Mouse (Mus musculus) liver, embryonic 16.5 days (tissue): ENCODE data around the gene H2-Eb1. TPM values are rescaled to one million over a fixed set of nuclear protein-coding genes. Genes with fewer than 3 reads are reported as not detected.

Source experiments
- ATAC-seq: fragments of 200-750 bp; cut with Nextera tagmentation; 2 replicates; pipeline ENCODE4 v1.8.0; 2017; ENCODE audit warnings: low read depth, mild to moderate bottlenecking, moderate number of reproducible peaks, moderate library complexity
- H3K27ac ChIP-seq: fragments of 300-500 bp; sonication (generic); 2 replicates; pipeline ENCODE4 v1.5.1; 2014; ENCODE audit warnings: mild to moderate bottlenecking, low read length
- H3K27me3 ChIP-seq: fragments of 300-500 bp; sonication (generic); 2 replicates; pipeline ENCODE4 v1.6.1; 2014; ENCODE audit warnings: low read depth, low read length, mixed read lengths; ENCODE audit not compliant: control insufficient read depth, insufficient read depth
- H3K36me3 ChIP-seq: fragments of 300-500 bp; sonication (generic); 2 replicates; pipeline ENCODE4 v1.6.1; 2014; ENCODE audit warnings: mild to moderate bottlenecking; ENCODE audit not compliant: control insufficient read depth, insufficient read depth
- H3K4me1 ChIP-seq: fragments of 300-500 bp; sonication (generic); 2 replicates; pipeline ENCODE4 v1.6.1; 2014; ENCODE audit warnings: low read depth, low read length, mixed read lengths; ENCODE audit not compliant: control insufficient read depth
- H3K4me2 ChIP-seq: fragments of 300-500 bp; sonication (generic); 2 replicates; pipeline ENCODE4 v1.6.1; 2014; ENCODE audit warnings: low read depth, low read length, mixed read lengths
- H3K4me3 ChIP-seq: fragments of 300-500 bp; sonication (generic); 2 replicates; pipeline ENCODE4 v1.5.1; 2014; ENCODE audit warnings: low read depth, mild to moderate bottlenecking, low read length
- H3K9ac ChIP-seq: fragments of 300-500 bp; sonication (generic); 2 replicates; pipeline ENCODE4 v1.6.1; 2014; ENCODE audit warnings: low read depth, low read length
- H3K9me3 ChIP-seq: fragments of 300-500 bp; sonication (generic); replicated peaks from 2 replicates; pipeline ENCODE4 v1.6.1; 2016; ENCODE audit warnings: low read length; ENCODE audit not compliant: control insufficient read depth
- WGBS: fragments of 180-500 bp; shearing (Covaris S2); extraction: QIAGEN DNeasy Blood & Tissue Kit; methylation state at CpG from one replicate; pipeline ENCODE4 v1.1.7; 2014; ENCODE audit not compliant: insufficient replicate concordance; 5-methylcytosine and 5-hydroxymethylcytosine counted together
- polyA plus RNA-seq: library from polyadenylated mRNA; unstranded; fragments of >200 nt; fragmentation: Nextera tagmentation; extraction: Ambion mirVana; gene quantifications from 2 replicates; pipeline ENCODE4 v1.2.1, GENCODE M21; 2015

H2-Eb1 gene
- polyA plus RNA-seq, 1 experiment from 2014 or later, result 3.2 TPM

DNA sequence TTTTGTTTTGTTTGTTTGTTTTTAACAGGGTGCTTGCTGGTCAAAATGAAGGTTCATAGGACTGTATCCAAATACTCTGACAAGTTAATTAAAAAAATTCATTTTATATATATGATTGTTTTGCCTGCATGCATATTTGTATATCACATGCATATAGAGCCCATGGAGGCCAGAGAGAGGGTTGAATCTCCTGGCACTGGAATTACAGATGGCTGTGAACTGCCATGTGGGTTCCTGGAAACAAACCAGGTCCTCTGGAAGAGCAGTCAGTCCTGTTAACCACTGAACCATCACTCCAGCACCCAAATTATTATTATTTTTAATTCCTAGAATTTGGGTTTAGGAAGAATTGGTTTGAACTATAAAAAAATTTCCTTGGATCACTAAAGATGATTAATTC, 10.4 kb upstream of the H2-Eb1 start:
- H3K9me3 ChIP-seq, result no peaks in the 10 kb centered on the region; the same call in 1 of the 2 replicates
- no peak for ATAC-seq
- no peak overlapping the region for H3K4me2 ChIP-seq

DNA sequence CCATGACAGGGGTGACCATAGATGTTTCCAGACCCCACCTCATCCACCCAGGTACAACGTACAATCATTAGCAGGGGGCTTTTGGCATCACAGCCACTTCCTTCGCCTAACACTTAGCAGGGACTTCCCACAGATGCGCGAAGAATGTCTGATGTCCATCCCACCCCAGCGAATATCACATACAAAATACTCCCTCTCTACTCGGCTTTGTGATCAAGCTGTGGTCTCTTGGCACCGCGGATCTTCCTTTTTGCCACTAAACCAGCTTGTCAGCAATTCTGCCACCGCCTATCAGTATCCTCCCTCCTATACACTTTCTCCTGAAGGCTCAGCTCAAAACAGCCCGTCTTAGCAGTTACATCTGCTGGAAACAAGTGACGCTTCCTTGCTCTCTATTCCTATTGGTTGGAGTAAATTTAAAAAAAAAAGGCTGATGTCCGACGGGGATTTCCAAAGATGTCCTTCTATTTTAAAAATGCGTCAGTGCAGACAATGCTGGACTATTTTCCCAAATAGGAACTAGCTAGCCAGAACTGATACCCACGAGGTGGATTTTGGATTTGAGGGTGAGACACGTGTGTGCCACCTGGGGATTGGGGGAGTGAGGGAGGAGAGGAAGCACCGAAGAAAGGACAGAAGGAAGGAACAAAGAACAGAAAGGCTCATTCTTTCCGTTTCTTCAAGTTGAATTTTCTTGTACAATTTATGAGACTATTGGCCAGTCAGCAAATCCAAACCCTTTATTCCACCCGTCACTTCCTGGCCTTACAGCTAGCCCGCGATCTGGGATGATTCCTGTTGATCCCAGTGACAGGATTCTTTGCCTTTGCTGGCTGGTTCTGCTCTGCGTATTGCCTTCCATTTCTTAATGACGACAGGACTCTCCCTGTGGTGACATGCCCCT, 9.5 kb upstream of the H2-Eb1 start:
- Histone ChIP-seq H3K27ac (no peak overlapping the region), H3K36me3 (no peaks in the 10 kb centered on the region), H3K4me3 (no peak overlapping the region), H3K4me2 (peak overlapping the region; percentile 12; the same call in 1 of the 2 replicates), H3K9me3 (no peaks in the 10 kb centered on the region; the same call in 1 of the 2 replicates), H3K4me1 (no peaks in the 10 kb centered on the region), H3K9ac (no peak overlapping the region), H3K27me3 (no peaks in the 10 kb centered on the region; the same call in 1 of the 2 replicates)
- ATAC-seq, result no peak
- 19% methylated on average over 23 of the region's 23 CpGs for WGBS

More for the DNA sequence above, 10.4 kb upstream of the H2-Eb1 start:
- Histone ChIP-seq H3K27ac (no peak overlapping the region), H3K27me3 (no peaks in the 10 kb centered on the region; the same call in 1 of the 2 replicates), H3K4me3 (no peak overlapping the region), H3K9ac (no peak overlapping the region), H3K4me1 (no peaks in the 10 kb centered on the region), H3K36me3 (no peaks in the 10 kb centered on the region)

DNA sequence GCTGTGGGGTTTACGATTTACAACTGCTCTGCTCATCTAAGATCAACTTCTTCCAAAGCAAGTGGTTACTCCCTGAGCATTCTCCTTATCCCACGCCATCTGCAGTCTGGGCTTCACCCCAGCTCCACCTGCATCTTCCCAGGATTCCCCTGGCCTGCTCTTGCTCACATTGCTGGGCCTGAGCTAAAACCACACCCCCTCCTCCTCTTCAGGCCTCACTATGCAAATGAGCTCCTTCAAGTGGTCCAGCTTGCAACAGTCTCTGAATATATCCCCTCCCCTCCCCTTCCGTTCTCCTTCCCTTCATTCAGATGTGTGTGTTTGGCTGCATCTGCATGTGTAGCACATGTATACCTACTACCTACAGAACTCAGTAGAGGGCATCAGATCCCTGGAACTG, 6.3 kb upstream of the H2-Eb1 start:
- Histone ChIP-seq H3K4me2 (no peak overlapping the region), H3K27me3 (no peaks in the 10 kb centered on the region; the same call in 1 of the 2 replicates), H3K4me1 (no peaks in the 10 kb centered on the region), H3K36me3 (no peaks in the 10 kb centered on the region), H3K9ac (no peak overlapping the region), H3K4me3 (no peak overlapping the region), H3K9me3 (no peaks in the 10 kb centered on the region), H3K27ac (no peak overlapping the region)
- no peak for ATAC-seq
- WGBS, result 61% methylated on average over 3 of the region's 3 CpGs

DNA sequence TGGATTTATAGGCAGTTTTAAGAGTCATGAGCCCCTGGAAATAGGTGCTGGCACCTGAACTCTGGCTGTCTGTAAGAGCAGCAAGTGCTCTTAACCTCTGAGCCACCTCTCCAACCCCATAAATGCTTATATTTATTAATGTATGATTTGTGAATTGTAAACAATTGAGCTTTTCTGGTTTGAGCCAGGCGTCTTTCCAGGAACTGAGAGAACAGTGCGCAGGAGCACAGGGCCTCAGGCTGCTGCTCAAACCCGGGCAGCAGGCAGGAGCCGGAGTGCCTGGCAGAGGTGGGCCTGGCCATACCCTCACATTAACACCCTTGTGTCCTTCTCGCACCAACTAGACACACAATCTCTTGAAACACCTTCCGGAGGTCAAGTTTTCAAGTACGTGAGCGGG, 5.6 kb upstream of the H2-Eb1 start:
- no peaks in the 10 kb centered on the region for H3K4me1 ChIP-seq
- H3K27ac ChIP-seq, result no peak overlapping the region
- H3K4me2 ChIP-seq, result no peak overlapping the region
- ATAC-seq, result no peak
- 72% methylated on average over 8 of the region's 8 CpGs for whole genome bisulfite sequencing
- no peak overlapping the region for H3K9ac ChIP-seq
- no peaks in the 10 kb centered on the region; the same call in 1 of the 2 replicates for H3K27me3 ChIP-seq
- no peaks in the 10 kb centered on the region for H3K36me3 ChIP-seq
- no peak overlapping the region for H3K4me3 ChIP-seq
- H3K9me3 ChIP-seq, result no peaks in the 10 kb centered on the region

DNA sequence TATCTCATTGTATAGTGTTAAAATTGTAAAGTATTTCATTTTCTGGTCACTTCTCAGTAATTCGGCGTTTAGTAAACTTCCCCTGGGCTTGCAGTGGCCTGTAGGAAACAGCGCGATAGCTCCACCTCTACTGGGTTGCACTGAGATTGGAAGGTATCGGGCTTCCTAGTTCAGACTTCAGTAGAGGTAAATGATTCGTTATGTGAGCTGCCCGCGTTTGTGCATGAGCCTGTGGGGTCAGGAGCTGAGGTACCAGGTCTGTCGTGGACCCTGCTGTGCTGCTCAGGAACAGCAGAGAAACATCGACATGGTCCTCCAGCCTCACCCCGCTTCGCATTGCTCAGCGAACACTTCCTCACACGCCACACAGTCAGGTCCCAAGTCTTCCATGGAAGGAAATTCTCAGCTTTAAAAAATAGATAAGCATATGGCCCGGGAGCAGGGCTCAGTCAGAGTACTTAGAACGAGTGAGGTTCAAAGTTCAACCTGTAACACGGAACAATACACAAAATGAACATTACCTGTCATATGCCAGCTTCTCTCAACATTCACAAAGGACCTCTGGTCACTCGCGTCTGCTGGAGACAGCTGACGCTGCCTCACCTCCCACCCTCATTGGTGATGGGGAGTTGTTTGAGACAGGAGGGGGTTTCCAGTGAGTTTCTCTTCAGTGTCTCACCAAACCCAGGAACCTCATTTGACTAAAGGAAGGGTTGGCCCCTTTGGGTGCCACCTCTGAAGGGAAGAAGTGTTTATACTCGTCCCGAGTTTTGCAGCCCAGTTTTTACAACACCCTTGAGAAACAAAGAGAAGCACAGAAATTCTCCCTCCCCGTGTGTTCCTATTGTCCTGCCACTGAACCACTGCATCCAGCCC, 4.7 kb upstream of the H2-Eb1 start:
- H3K27me3 ChIP-seq, result no peaks in the 10 kb centered on the region; the same call in 1 of the 2 replicates
- no peak overlapping the region for H3K4me3 ChIP-seq
- H3K9me3 ChIP-seq, result no peaks in the 10 kb centered on the region
- no peaks in the 10 kb centered on the region for H3K4me1 ChIP-seq
- H3K27ac ChIP-seq, result no peak overlapping the region
- no peak overlapping the region for H3K9ac ChIP-seq
- WGBS, result 57% methylated on average over 23 of the region's 23 CpGs
- ATAC-seq, result no peak
- no peaks in the 10 kb centered on the region for H3K36me3 ChIP-seq
- no peak overlapping the region for H3K4me2 ChIP-seq

DNA sequence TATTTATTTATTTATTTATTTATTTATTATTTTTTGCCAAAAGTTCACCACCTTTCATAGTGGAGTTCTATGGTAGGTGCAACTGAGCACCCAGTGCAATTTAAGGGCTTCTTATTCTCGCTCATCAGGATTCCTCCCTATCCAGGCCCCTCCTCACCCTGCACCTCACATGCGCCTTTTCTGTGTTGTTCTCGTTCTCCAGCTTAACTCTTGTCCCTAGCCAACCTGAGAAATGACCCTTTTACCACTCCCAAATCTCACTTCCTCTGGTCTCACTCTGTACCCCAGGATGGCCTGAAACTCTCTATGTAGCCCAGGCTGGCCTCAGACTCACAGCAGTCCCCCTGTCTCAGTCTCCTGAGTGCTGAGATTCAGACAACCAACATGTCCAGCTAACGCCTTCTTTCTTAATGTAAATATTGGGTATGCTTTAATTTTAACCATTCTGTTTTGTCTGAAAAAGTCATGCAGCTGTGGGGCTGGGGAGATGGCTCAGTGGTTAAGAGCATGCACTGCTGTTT, 3.9 kb upstream of the H2-Eb1 start:
- Histone ChIP-seq H3K27ac (no peak overlapping the region), H3K9me3 (no peaks in the 10 kb centered on the region), H3K27me3 (no peaks in the 10 kb centered on the region; the same call in 1 of the 2 replicates), H3K4me2 (no peak overlapping the region), H3K9ac (no peak overlapping the region), H3K4me1 (no peaks in the 10 kb centered on the region), H3K36me3 (no peaks in the 10 kb centered on the region), H3K4me3 (no peak overlapping the region)
- no peak for ATAC-seq
- 69% methylated on average over 4 of the region's 4 CpGs for WGBS

DNA sequence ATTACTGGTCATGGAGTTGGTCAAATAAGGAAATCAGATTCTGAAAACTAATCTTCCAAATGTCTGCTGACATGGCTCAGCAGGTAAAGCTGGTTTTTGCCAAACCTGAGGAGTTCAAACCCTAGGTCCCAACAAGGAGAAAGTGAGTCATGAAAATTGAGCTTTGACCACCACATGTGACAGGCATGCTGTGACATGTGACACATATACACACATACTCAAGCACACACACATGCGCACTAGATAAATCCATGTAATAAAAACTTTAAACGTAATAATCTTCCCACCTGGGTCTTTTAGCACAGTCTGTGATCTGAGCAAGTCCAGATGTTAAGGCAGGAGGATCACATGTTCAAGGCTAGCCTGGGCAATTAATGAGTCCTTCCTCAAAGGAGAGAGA, 1.9 kb upstream of the H2-Eb1 start:
- H3K27ac ChIP-seq, result no peak overlapping the region
- no peaks in the 10 kb centered on the region for H3K9me3 ChIP-seq
- H3K36me3 ChIP-seq, result no peaks in the 10 kb centered on the region
- H3K27me3 ChIP-seq, result 0 out of 2 replicates have a peak, but pooled peaks cover 3% of the 10 kb centered on the region
- H3K4me3 ChIP-seq, result no peak overlapping the region
- no peak overlapping the region for H3K9ac ChIP-seq
- whole genome bisulfite sequencing, result 82% methylated on average over 2 of the region's 2 CpGs
- ATAC-seq, result no peak
- no peak overlapping the region for H3K4me2 ChIP-seq
- no peaks in the 10 kb centered on the region for H3K4me1 ChIP-seq

DNA sequence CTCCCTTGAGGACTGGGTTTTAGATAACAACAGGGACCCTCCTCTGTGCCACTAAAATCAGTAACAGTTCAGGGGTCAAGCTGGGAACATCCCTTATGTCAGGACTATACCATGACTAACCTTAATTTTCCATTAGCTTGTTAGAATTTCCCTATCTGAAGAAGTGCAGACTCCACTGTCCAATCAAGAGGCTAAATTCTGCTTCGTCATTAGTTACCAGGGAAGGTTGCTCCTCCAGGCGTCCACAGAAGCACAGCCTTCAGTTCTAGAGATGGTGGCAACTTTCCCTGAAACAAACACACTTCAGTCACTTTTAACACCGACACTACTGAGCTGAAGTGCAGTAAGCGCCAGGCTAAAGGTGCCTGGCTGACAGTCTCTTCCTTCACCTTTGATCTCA, 916 bp upstream of the H2-Eb1 start:
- Histone ChIP-seq H3K27ac (no peak overlapping the region), H3K4me1 (no peaks in the 10 kb centered on the region; the same call in 1 of the 2 replicates), H3K4me3 (no peak overlapping the region), H3K9me3 (no peaks in the 10 kb centered on the region), H3K27me3 (0 out of 2 replicates have a peak, but pooled peaks cover 3% of the 10 kb centered on the region), H3K9ac (no peak overlapping the region), H3K4me2 (no peak overlapping the region), H3K36me3 (no peaks in the 10 kb centered on the region)
- ATAC-seq, result no peak
- WGBS, result 13% methylated on average over 4 of the region's 4 CpGs
